Mouse (Mus musculus) hindbrain, embryonic 12.5 days (tissue): ENCODE measurements at regions not wholly inside any gene's neighbourhood (a gene's known extent, or its start where the extent isn't known, plus 50 kb on each side); places are given as distances from the start of the nearest gene placed in this dataset.
A peak's percentile ranks its signal among the peaks of the same experiment; 100 is the strongest.

ENCODE experiments used
- ATAC-seq: fragments of 200-750 bp; cut with Nextera tagmentation; 2 replicates; pipeline ENCODE4 v1.8.0; 2017; ENCODE audit warnings: moderate TSS enrichment; ENCODE audit not compliant: low FRiP score
- H3K27ac ChIP-seq: fragments of 300-500 bp; sonication (generic); 2 replicates; pipeline ENCODE4 v1.5.1; 2016; ENCODE audit warnings: mild to moderate bottlenecking
- H3K27me3 ChIP-seq: fragments of 300-500 bp; sonication (generic); 2 replicates; pipeline ENCODE4 v1.6.1; 2016; ENCODE audit warnings: mild to moderate bottlenecking
- H3K36me3 ChIP-seq: fragments of 300-500 bp; sonication (generic); 2 replicates; pipeline ENCODE4 v1.6.1; 2016; ENCODE audit warnings: mild to moderate bottlenecking
- H3K4me1 ChIP-seq: fragments of 300-500 bp; sonication (generic); 2 replicates; pipeline ENCODE4 v1.6.1; 2016
- H3K4me2 ChIP-seq: fragments of 300-500 bp; sonication (generic); replicated peaks from 2 replicates; pipeline ENCODE4 v1.6.1; 2016; ENCODE audit warnings: mild to moderate bottlenecking
- H3K4me3 ChIP-seq: fragments of 300-500 bp; sonication (generic); 2 replicates; pipeline ENCODE4 v1.5.1; 2016; ENCODE audit warnings: mild to moderate bottlenecking
- H3K9ac ChIP-seq: fragments of 300-500 bp; sonication (generic); 2 replicates; pipeline ENCODE4 v1.6.1; 2016; ENCODE audit warnings: mild to moderate bottlenecking, moderate library complexity
- H3K9me3 ChIP-seq: fragments of 300-500 bp; sonication (generic); replicated peaks from 2 replicates; pipeline ENCODE4 v1.6.1; 2016; ENCODE audit warnings: mild to moderate bottlenecking
- WGBS: fragments of 180-500 bp; shearing (Covaris S2); methylation state at CpG from one replicate; pipeline ENCODE4 v1.1.7; 2016; 5-methylcytosine and 5-hydroxymethylcytosine counted together

DNA sequence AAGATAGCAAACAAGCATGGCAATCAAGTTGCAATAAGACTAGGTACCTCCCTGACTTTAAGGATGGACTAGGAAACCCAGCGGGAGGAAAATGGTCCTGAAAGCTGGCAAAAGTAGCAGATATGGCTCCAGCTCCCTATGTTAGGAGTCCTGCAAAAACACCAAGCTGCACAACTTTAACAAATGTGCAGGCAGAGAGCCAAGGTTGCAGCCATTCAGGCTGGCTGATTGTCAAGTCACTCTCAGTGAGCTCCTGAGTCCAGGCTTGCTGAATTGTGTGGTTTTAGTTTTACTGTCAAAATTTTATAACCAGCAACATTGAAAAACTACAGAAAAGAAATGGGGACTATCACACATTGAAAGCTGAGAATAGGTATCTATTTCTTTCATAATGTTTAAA is 1122.8 kb upstream of the Slc10a2 start:
- H3K36me3 ChIP-seq, result no peaks in the 10 kb centered on the region
- H3K4me1 ChIP-seq, result no peaks in the 10 kb centered on the region
- no peak overlapping the region for H3K27ac ChIP-seq
- H3K27me3 ChIP-seq, result no peaks in the 10 kb centered on the region
- 86% methylated on average over 1 of the region's 1 CpGs for WGBS
- no peak overlapping the region for H3K4me3 ChIP-seq
- H3K9ac ChIP-seq, result no peak overlapping the region
- ATAC-seq, result no peak
- no peaks in the 10 kb centered on the region for H3K9me3 ChIP-seq
- H3K4me2 ChIP-seq, result no peak overlapping the region

DNA sequence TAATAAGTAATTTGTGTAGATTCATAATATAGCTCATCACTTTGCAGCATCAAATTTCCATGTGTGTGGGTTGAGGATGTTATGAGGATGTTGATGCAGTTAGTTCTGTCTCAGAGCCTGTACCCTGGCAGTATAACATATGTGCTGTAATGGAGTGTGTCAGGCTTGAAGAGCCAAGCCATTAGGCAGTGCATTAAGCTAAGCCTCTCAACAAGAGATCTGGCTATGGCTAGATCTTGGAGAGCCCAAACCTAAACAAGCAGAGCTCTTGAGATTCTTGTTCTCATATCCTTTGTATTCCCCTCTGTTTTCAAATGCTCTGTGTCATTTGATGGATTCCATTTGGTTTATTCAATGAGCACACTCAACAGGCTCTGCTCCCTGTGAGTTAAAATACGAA is 1120.0 kb upstream of the Slc10a2 start:
- Histone ChIP-seq H3K36me3 (no peaks in the 10 kb centered on the region), H3K4me3 (no peak overlapping the region), H3K27ac (no peak overlapping the region), H3K9me3 (no peaks in the 10 kb centered on the region), H3K9ac (no peak overlapping the region), H3K27me3 (no peaks in the 10 kb centered on the region), H3K4me1 (no peaks in the 10 kb centered on the region), H3K4me2 (no peak overlapping the region)
- no peak for ATAC-seq
- WGBS, result 93% methylated on average over 1 of the region's 1 CpGs

DNA sequence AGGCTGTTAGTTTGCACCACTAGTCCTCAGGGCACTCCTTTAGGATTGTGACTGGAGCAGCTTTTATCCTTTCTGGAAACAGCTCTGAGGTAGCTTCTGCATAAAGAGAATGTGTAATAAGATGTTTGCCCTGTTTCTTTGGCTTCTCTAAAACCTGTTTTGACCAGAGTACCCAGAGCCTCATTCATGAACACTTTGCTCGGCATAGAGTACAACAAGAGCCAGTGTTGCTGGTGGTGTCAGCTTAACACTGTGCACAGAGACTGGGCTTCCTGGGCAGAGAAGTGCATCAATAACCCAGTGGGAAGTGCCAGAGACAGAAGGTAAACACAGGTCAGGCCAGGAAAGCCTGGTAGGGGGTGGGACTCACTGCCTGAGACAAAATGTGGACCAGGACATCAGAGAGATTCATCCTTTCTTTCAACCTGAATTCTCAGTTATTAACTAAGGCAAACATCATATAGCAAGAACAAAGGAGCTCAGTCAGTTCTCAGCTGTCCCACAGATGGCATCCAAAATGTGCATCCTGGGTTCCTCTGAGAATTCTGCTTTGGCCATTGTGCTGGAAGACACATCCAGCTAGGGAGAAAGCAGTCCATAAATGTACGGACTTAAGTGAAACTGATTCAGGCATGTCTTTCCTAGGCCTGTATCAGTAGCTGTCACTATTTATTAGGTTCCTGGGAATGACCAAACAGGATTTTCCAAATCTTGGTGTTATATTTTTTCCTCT is 1102.6 kb upstream of the Slc10a2 start:
- Histone ChIP-seq H3K4me2 (no peak overlapping the region), H3K4me1 (peaks cover 6% of the 10 kb centered on the region), H3K4me3 (no peak overlapping the region), H3K27ac (peak overlapping the region; percentile 60; the same call in 1 of the 2 replicates), H3K9ac (no peak overlapping the region), H3K27me3 (no peaks in the 10 kb centered on the region), H3K36me3 (no peaks in the 10 kb centered on the region), H3K9me3 (no peaks in the 10 kb centered on the region)
- WGBS, result 25% methylated on average over 2 of the region's 2 CpGs
- ATAC-seq, result peak; percentile 78

DNA sequence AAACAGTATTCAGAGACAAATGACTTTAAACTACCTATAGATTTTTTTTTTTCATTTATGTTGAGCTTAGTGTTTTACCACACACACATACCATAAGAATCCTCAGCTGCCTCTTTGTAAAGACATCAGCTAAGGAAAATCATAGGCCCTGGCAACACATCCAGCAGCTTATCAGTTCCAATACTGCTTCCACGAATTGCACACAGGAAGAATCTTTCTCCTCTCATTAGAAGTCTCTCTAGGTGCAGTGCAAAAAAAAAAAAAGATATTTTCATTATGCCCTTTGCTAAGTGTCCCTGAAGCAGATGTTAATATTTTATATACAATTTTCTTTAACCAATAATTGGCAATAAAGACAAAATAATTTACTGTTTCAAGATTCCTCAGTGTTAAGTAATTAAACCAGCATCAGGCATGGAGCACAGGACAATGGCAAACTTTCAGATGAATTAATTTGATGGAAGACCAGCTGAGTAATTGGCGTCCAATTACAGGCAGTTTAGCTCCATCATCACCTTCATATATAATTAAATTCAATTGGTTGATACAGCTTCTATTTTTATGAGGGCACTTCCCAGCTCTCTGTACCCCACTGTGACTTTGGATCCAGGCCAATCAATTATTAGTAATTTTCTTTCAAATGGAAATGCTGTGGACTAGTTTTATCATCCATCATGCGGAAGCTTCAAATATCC is 1099.0 kb upstream of the Slc10a2 start:
- WGBS, result 53% methylated on average over 3 of the region's 3 CpGs
- ATAC-seq, result peak; percentile 73; the same call in 1 of the 2 replicates
- peaks cover 6% of the 10 kb centered on the region for H3K4me1 ChIP-seq

DNA sequence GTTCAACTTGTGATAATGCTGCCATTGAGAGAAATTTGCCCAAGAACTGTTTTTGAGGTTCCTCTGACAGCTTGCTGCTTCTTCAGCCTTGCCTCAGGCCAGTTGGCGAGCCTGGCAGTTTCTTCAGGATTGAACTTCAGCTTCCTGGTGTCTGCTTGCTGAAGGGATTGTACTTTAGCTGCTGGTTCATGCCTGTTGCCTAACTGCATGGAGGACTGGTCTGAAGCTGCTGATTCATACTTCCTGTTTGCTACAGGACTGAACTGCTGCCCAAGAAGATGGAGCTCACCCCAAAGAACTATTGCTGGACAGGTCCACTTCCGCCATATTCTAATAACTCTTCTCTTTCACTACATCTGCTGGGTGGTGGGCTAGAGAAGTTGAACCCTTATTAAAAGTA is 1086.3 kb upstream of the Slc10a2 start:
- H3K9me3 ChIP-seq, result no peaks in the 10 kb centered on the region
- no peak for ATAC-seq
- H3K9ac ChIP-seq, result no peak overlapping the region
- H3K27me3 ChIP-seq, result no peaks in the 10 kb centered on the region
- 91% methylated on average over 2 of the region's 2 CpGs for WGBS
- no peaks in the 10 kb centered on the region for H3K4me1 ChIP-seq
- no peak overlapping the region for H3K4me2 ChIP-seq
- no peak overlapping the region for H3K4me3 ChIP-seq
- no peak overlapping the region for H3K27ac ChIP-seq
- H3K36me3 ChIP-seq, result no peaks in the 10 kb centered on the region

More for the DNA sequence above, 1099.0 kb upstream of the Slc10a2 start:
- H3K4me2 ChIP-seq, result no peak overlapping the region
- H3K9me3 ChIP-seq, result no peaks in the 10 kb centered on the region
- no peak overlapping the region for H3K27ac ChIP-seq
- H3K36me3 ChIP-seq, result no peaks in the 10 kb centered on the region
- no peaks in the 10 kb centered on the region for H3K27me3 ChIP-seq
- H3K9ac ChIP-seq, result no peak overlapping the region
- no peak overlapping the region for H3K4me3 ChIP-seq

DNA sequence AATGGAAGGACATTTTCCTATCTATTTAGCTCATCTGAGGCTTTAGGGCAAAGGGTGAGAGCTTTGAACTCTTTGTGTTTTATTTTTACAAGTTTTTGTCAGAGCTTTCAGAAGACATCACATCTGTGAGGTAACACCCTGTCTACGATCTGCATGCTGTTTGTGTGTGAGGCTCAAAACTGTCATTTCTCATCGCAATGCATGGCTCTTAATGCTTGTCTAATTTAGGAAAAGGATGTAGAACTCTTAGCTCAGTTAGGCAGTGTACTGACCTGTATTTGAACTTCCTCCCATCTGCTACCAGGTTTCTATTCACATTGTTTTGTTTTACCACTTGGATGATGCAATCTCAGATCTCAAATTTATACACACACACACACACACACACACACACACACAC is 1083.3 kb upstream of the Slc10a2 start:
- H3K4me1 ChIP-seq, result no peaks in the 10 kb centered on the region
- no peaks in the 10 kb centered on the region for H3K36me3 ChIP-seq
- no peak overlapping the region for H3K4me3 ChIP-seq
- H3K4me2 ChIP-seq, result no peak overlapping the region
- no peaks in the 10 kb centered on the region for H3K9me3 ChIP-seq
- 72% methylated on average over 2 of the region's 2 CpGs for WGBS
- no peaks in the 10 kb centered on the region for H3K27me3 ChIP-seq
- no peak for ATAC-seq
- H3K9ac ChIP-seq, result no peak overlapping the region
- H3K27ac ChIP-seq, result no peak overlapping the region

DNA sequence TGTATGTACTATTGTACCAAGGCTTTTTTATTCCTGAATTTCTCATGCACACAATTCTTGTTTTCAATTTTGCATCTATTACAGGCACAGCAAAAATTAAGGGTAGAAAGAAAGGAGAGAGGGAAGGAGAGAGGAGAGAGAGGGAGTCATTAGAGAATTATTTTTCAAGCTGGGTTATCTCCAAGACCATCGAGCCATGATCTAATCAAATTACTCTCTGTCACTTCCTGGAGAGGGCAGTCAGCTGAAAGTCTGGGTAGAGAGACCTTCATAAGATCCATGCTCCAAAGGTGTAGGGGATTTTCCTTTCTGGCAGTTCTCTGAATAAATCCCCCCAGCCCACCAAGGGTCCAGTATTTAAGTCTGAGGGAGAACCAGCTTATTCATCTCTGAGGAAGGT is 1081.4 kb upstream of the Slc10a2 start:
- H3K27me3 ChIP-seq, result no peaks in the 10 kb centered on the region
- H3K36me3 ChIP-seq, result no peaks in the 10 kb centered on the region
- no peak overlapping the region for H3K4me2 ChIP-seq
- no peak for ATAC-seq
- WGBS, result 75% methylated on average over 1 of the region's 1 CpGs
- H3K4me3 ChIP-seq, result no peak overlapping the region
- no peak overlapping the region for H3K27ac ChIP-seq
- H3K9me3 ChIP-seq, result no peaks in the 10 kb centered on the region
- H3K9ac ChIP-seq, result no peak overlapping the region
- no peaks in the 10 kb centered on the region for H3K4me1 ChIP-seq

DNA sequence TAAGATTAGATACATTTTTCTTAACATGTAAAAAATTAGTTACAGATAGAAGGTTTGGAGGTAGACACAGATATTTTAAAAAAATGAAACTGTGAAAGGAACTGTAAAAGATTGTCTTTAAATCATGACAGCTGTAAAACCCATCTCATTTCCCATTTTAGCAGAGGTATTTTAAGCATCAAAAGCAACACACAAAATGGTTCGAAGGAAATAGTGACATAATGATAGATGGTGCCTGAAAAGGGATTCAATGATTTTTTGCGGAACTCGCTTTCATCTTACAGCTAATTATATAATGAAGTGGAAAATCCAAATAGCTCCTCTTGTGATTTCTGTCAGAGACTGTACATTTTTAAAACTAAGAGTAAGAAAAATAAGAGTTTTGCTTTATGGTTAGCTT is 1074.5 kb upstream of the Slc10a2 start:
- H3K27me3 ChIP-seq, result no peaks in the 10 kb centered on the region
- 68% methylated on average over 3 of the region's 3 CpGs for WGBS
- H3K9ac ChIP-seq, result no peak overlapping the region
- ATAC-seq, result no peak
- no peak overlapping the region for H3K27ac ChIP-seq
- no peak overlapping the region for H3K4me3 ChIP-seq
- no peak overlapping the region for H3K4me2 ChIP-seq
- no peaks in the 10 kb centered on the region for H3K4me1 ChIP-seq
- no peaks in the 10 kb centered on the region for H3K36me3 ChIP-seq
- H3K9me3 ChIP-seq, result no peaks in the 10 kb centered on the region

DNA sequence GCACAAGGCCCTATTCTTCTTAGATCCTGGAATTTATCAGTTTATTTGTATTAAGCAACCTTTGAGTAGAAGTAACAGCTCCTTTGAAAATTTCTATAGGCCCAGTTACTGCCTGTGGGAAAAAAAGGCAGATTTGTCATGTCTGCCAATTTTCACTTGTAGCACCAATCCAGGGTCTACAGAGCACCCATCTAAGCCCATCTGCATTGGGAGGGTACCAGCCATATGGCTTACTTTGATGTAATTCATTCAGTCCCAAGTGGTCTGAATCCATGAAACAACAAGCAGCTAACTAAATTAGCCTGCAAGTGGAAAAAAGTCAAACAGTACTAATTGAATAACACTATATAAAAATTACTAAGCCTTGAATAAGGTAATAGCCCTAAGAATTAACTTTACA is 1061.3 kb upstream of the Slc10a2 start:
- Histone ChIP-seq H3K9ac (no peak overlapping the region), H3K27me3 (no peaks in the 10 kb centered on the region), H3K4me3 (no peak overlapping the region), H3K9me3 (no peaks in the 10 kb centered on the region), H3K4me2 (no peak overlapping the region), H3K27ac (no peak overlapping the region), H3K36me3 (no peaks in the 10 kb centered on the region), H3K4me1 (no peaks in the 10 kb centered on the region)
- no peak for ATAC-seq

DNA sequence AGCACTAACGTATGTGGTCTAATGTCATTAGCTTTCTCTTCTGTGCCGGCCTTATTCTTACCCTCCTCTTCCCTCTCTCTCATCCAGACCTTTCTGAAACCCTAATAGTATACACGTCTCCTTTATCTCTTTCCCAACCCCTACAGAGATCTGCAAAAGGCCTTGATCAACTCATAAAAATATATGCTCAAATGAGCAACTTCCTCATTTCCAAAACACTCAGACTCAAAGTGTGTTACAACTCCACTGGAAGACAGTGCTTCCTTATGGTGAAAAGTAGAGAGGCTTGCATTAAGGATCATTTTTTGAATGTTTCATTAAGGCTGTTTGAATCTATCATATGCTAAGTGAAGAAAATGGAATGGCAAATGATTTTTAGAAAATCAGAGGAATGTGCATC is 1060.1 kb upstream of the Slc10a2 start:
- Histone ChIP-seq H3K36me3 (no peaks in the 10 kb centered on the region), H3K4me1 (no peaks in the 10 kb centered on the region), H3K27me3 (no peaks in the 10 kb centered on the region), H3K4me2 (no peak overlapping the region), H3K4me3 (no peak overlapping the region), H3K9ac (no peak overlapping the region), H3K27ac (no peak overlapping the region), H3K9me3 (no peaks in the 10 kb centered on the region)
- ATAC-seq, result no peak
- 73% methylated on average over 3 of the region's 3 CpGs for WGBS

DNA sequence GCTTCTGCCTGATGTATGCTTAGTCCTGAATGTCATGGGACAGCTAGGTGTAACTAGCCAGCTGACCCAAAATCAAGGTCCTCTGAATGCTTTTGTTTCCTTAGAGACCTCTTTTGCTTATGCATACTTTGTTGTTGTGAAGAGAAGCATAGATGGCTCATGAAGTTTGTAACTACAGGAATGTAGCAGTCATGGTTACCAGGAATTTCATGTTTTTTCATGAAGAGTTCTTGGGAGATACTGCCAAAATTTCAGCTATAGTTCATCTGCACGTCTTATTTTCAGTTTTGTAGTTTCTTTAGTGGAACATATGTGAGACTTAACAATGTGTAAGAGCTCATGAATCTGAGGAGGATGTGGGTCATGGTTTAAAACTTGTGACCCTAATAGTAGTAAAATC is 1059.6 kb upstream of the Slc10a2 start:
- no peak overlapping the region for H3K9ac ChIP-seq
- 70% methylated on average over 1 of the region's 1 CpGs for WGBS
- no peaks in the 10 kb centered on the region for H3K27me3 ChIP-seq
- no peak overlapping the region for H3K4me2 ChIP-seq
- no peak for ATAC-seq
- no peaks in the 10 kb centered on the region for H3K36me3 ChIP-seq
- H3K9me3 ChIP-seq, result no peaks in the 10 kb centered on the region
- no peak overlapping the region for H3K27ac ChIP-seq
- no peak overlapping the region for H3K4me3 ChIP-seq
- H3K4me1 ChIP-seq, result no peaks in the 10 kb centered on the region

DNA sequence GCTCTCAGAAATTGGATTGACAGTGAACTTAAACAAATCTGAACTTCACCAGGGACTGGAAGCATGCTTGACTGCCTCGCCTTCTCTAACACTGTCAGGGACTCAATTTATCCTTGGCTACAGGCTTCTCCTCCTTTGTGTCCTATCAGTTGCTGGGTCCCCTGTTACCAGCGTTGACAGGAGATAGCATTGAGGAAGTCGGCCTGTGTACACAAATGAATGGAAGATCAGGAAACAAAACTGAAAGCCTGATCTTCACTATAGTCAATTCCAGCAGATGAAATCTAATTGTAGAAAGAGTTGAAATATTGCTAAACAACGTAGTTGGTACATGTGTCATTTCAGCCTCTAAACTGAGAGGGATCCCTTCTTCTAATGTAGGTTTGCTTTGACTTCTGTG is 1039.4 kb upstream of the Slc10a2 start:
- no peak overlapping the region for H3K9ac ChIP-seq
- no peak overlapping the region for H3K27ac ChIP-seq
- no peaks in the 10 kb centered on the region for H3K4me1 ChIP-seq
- WGBS, result 73% methylated on average over 4 of the region's 4 CpGs
- H3K4me3 ChIP-seq, result no peak overlapping the region
- H3K4me2 ChIP-seq, result no peak overlapping the region
- no peaks in the 10 kb centered on the region for H3K27me3 ChIP-seq
- H3K9me3 ChIP-seq, result no peaks in the 10 kb centered on the region
- ATAC-seq, result no peak
- no peaks in the 10 kb centered on the region for H3K36me3 ChIP-seq

DNA sequence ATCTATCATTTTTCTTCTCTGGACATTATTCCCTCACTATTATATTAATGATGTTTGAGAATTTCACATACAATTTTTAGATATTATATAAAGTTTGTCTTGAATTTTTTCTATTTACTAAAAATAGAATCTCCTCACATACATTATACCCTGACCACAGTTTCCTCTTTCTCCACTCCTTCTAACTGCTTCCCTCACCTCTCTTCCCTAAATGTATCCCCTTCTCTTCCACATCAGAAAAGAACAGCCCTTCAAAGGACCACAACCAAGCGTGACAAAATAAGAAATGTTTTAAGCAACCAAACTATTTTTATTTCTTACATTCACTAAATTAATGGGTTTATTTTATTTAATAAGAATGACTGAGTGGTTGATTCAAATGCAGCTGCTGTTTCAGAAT is 1034.9 kb upstream of the Slc10a2 start:
- Histone ChIP-seq H3K27me3 (no peaks in the 10 kb centered on the region), H3K4me1 (no peaks in the 10 kb centered on the region), H3K9ac (no peak overlapping the region), H3K27ac (no peak overlapping the region), H3K4me3 (no peak overlapping the region), H3K36me3 (no peaks in the 10 kb centered on the region), H3K9me3 (no peaks in the 10 kb centered on the region), H3K4me2 (no peak overlapping the region)
- 91% methylated on average over 1 of the region's 1 CpGs for WGBS
- no peak for ATAC-seq
